Mouse (Mus musculus) ovary, adult 18-20 months (tissue): Measurements from ENCODE around the gene 4930467E23Rik.
"Not testable (repeated sequence)": the region's sequence is repeated elsewhere in the genome, so short reads cannot be mapped to it uniquely, and the experiment has no call there.

Experiments
- DNase-seq: peaks from one replicate; pipeline ENCODE4 v3.0.0; 2022; ENCODE audit warnings: low spot score, mixed read lengths

The 4930467E23Rik gene

GRCm38 (mm10) chr8:19729276-19729675 is at the start of gene 4930467E23Rik:
TSS of gene 4930467E23Rik (plus strand) at chr8:19729576.
- not testable (repeated sequence) for DNase-seq

- not testable (repeated sequence) for DNase-seq
Observed at GRCm38 (mm10) chr8:19682311-19682710, 47.1 kb upstream of the 4930467E23Rik start.

GRCm38 (mm10) chr8:19685476-19685875 is 43.9 kb upstream of the 4930467E23Rik start:
- not testable (repeated sequence) for DNase-seq

- DNase-seq = not testable (repeated sequence)
Observed at GRCm38 (mm10) chr8:19688802-19689525, 40.4 kb upstream of the 4930467E23Rik start.

GRCm38 (mm10) chr8:19689745-19690144 is 39.6 kb upstream of the 4930467E23Rik start:
- not testable (repeated sequence) for DNase-seq

- not testable (repeated sequence) for DNase-seq
Observed at GRCm38 (mm10) chr8:19691421-19691820, 38.0 kb upstream of the 4930467E23Rik start.

GRCm38 (mm10) chr8:19697497-19698077 is 31.8 kb upstream of the 4930467E23Rik start:
- DNase-seq = not testable (repeated sequence)

- not testable (repeated sequence) for DNase-seq
Observed at GRCm38 (mm10) chr8:19698123-19698522, 31.3 kb upstream of the 4930467E23Rik start.

GRCm38 (mm10) chr8:19698722-19699121 is 30.7 kb upstream of the 4930467E23Rik start:
- peak; percentile 58 for DNase-seq

- not testable (repeated sequence) for DNase-seq
Observed at GRCm38 (mm10) chr8:19701326-19701725, 28.1 kb upstream of the 4930467E23Rik start.

GRCm38 (mm10) chr8:19702276-19702675 is 27.1 kb upstream of the 4930467E23Rik start:
- DNase-seq = not testable (repeated sequence)

GRCm38 (mm10) chr8:19702972-19703709 is 26.2 kb upstream of the 4930467E23Rik start:
- not testable (repeated sequence) for DNase-seq

GRCm38 (mm10) chr8:19703906-19704305 is 25.5 kb upstream of the 4930467E23Rik start:
- DNase-seq = not testable (repeated sequence)

- not testable (repeated sequence) for DNase-seq
Observed at GRCm38 (mm10) chr8:19704441-19705215, 24.7 kb upstream of the 4930467E23Rik start.

GRCm38 (mm10) chr8:19705216-19705600 is 24.2 kb upstream of the 4930467E23Rik start:
- DNase-seq = not testable (repeated sequence)

- not testable (repeated sequence) for DNase-seq
Observed at GRCm38 (mm10) chr8:19706101-19706725, 23.2 kb upstream of the 4930467E23Rik start.

GRCm38 (mm10) chr8:19706918-19707760 is 22.2 kb upstream of the 4930467E23Rik start:
- DNase-seq = peak; percentile 77

- not testable (repeated sequence) for DNase-seq
Observed at GRCm38 (mm10) chr8:19707761-19708443, 21.5 kb upstream of the 4930467E23Rik start.

GRCm38 (mm10) chr8:19708976-19709375 is 20.4 kb upstream of the 4930467E23Rik start:
- DNase-seq = not testable (repeated sequence)

- not testable (repeated sequence) for DNase-seq
Observed at GRCm38 (mm10) chr8:19709488-19709887, 19.9 kb upstream of the 4930467E23Rik start.
